Mouse (Mus musculus) neural tube, embryonic 12.5 days (tissue): ENCODE measurements around the gene Prss48. TPM values are rescaled to one million over a fixed set of nuclear protein-coding genes. Genes with fewer than 3 reads are reported as not detected.

ENCODE experiments used
- ATAC-seq: fragments of 200-750 bp; cut with Nextera tagmentation; 2 replicates; pipeline ENCODE4 v1.8.0; 2017; ENCODE audit warnings: low read depth, mild to moderate bottlenecking, moderate TSS enrichment, moderate library complexity; ENCODE audit not compliant: low FRiP score
- H3K27ac ChIP-seq: fragments of 300-500 bp; sonication (generic); 2 replicates; pipeline ENCODE4 v1.5.1; 2016
- H3K27me3 ChIP-seq: fragments of 300-500 bp; sonication (generic); replicated peaks from 2 replicates; pipeline ENCODE4 v1.6.1; 2016; ENCODE audit warnings: mild to moderate bottlenecking
- H3K36me3 ChIP-seq: fragments of 300-500 bp; sonication (generic); 2 replicates; pipeline ENCODE4 v1.6.1; 2016; ENCODE audit warnings: mild to moderate bottlenecking
- H3K4me1 ChIP-seq: fragments of 300-500 bp; sonication (generic); 2 replicates; pipeline ENCODE4 v1.6.1; 2016
- H3K4me2 ChIP-seq: fragments of 300-500 bp; sonication (generic); replicated peaks from 2 replicates; pipeline ENCODE4 v1.6.1; 2016; ENCODE audit warnings: mild to moderate bottlenecking
- H3K4me3 ChIP-seq: fragments of 300-500 bp; sonication (generic); 2 replicates; pipeline ENCODE4 v1.5.1; 2016
- H3K9ac ChIP-seq: fragments of 300-500 bp; sonication (generic); 2 replicates; pipeline ENCODE4 v1.6.1; 2016; ENCODE audit warnings: mild to moderate bottlenecking
- H3K9me3 ChIP-seq: fragments of 300-500 bp; sonication (generic); 2 replicates; pipeline ENCODE4 v1.6.1; 2016; ENCODE audit warnings: mild to moderate bottlenecking
- WGBS: fragments of 180-500 bp; shearing (Covaris S2); methylation state at CpG from one replicate; pipeline ENCODE4 v1.1.7; 2016; 5-methylcytosine and 5-hydroxymethylcytosine counted together
- polyA plus RNA-seq: library from polyadenylated mRNA; unstranded; fragments of >200 nt; fragmentation: Nextera tagmentation; extraction: Ambion mirVana; gene quantifications from 2 replicates; pipeline ENCODE4 v1.2.1, GENCODE M21; 2016

Prss48 gene
- polyA plus RNA-seq, 1 experiment from 2014 or later, result not detected

GRCm38 (mm10) chr3:85965479-85965878, 36.8 kb downstream of the Prss48 start:
- no peak overlapping the region for H3K4me2 ChIP-seq
- H3K4me3 ChIP-seq, result no peak overlapping the region
- no peaks in the 10 kb centered on the region for H3K36me3 ChIP-seq
- H3K27me3 ChIP-seq, result no peaks in the 10 kb centered on the region
- ATAC-seq, result no peak
- 93% methylated on average over 4 of the region's 4 CpGs for WGBS
- no peaks in the 10 kb centered on the region for H3K9me3 ChIP-seq
- H3K27ac ChIP-seq, result no peak overlapping the region
- H3K4me1 ChIP-seq, result peaks cover under 1% of the 10 kb centered on the region; the same call in 1 of the 2 replicates
- H3K9ac ChIP-seq, result no peak overlapping the region

DNA sequence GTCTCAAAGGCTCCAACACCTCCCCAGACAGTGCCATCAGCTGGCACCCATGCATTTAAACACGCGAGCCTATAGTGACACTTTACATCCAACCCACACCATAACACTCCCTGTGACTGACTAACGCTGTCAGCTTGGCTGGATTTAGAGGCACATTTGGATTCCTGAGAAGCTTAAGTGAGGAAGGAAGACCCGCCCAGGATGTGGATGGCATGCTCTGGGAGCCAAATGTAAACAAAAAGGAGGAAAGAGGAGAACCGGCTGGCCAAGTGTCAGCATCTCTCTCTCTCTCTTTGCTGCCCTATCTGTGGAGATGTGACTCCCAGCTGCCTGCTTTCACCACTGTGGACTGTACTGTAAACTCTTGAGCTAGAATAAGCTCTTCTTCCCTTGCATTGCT, 41.2 kb downstream of the Prss48 start:
- no peaks in the 10 kb centered on the region for H3K9me3 ChIP-seq
- no peak for ATAC-seq
- H3K9ac ChIP-seq, result no peak overlapping the region
- H3K36me3 ChIP-seq, result no peaks in the 10 kb centered on the region
- H3K4me3 ChIP-seq, result no peak overlapping the region
- H3K4me1 ChIP-seq, result no peaks in the 10 kb centered on the region
- no peak overlapping the region for H3K27ac ChIP-seq
- H3K27me3 ChIP-seq, result no peaks in the 10 kb centered on the region
- no peak overlapping the region for H3K4me2 ChIP-seq
- WGBS, result 52% methylated on average over 5 of the region's 5 CpGs

DNA sequence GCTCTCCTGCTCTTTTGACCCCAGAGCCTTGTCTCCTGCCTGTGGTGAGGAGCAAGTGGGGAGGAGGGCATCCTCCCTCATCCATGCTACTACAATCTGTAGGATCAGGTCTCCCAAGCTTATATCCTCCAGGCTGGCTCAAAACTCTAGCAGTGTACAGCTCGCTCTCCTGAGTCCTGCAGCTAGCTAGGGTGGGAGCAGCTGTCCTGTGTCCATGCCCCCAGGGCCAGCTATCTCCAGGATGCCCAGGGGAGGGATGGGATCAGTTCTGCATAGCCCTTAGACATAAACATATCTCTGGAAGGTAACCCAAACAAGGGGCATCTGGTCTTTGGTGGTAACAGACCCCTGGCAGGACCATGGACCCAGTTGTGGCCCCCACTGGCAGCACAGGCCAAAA, 42.6 kb downstream of the Prss48 start:
- no peak overlapping the region for H3K27ac ChIP-seq
- H3K36me3 ChIP-seq, result no peaks in the 10 kb centered on the region
- H3K9me3 ChIP-seq, result no peaks in the 10 kb centered on the region
- no peaks in the 10 kb centered on the region for H3K4me1 ChIP-seq
- no peak overlapping the region for H3K4me3 ChIP-seq
- H3K4me2 ChIP-seq, result no peak overlapping the region
- WGBS, result 90% methylated on average over 1 of the region's 1 CpGs
- H3K9ac ChIP-seq, result no peak overlapping the region
- no peaks in the 10 kb centered on the region for H3K27me3 ChIP-seq
- no peak for ATAC-seq

GRCm38 (mm10) chr3:85955704-85956103, 46.6 kb downstream of the Prss48 start:
- H3K4me3 ChIP-seq, result no peak overlapping the region
- WGBS, result 87% methylated on average over 5 of the region's 5 CpGs
- no peaks in the 10 kb centered on the region for H3K27me3 ChIP-seq
- H3K9me3 ChIP-seq, result no peaks in the 10 kb centered on the region
- no peak overlapping the region for H3K4me2 ChIP-seq
- H3K27ac ChIP-seq, result no peak overlapping the region
- no peak overlapping the region for H3K9ac ChIP-seq
- no peaks in the 10 kb centered on the region for H3K36me3 ChIP-seq
- no peaks in the 10 kb centered on the region for H3K4me1 ChIP-seq
- ATAC-seq, result no peak

DNA sequence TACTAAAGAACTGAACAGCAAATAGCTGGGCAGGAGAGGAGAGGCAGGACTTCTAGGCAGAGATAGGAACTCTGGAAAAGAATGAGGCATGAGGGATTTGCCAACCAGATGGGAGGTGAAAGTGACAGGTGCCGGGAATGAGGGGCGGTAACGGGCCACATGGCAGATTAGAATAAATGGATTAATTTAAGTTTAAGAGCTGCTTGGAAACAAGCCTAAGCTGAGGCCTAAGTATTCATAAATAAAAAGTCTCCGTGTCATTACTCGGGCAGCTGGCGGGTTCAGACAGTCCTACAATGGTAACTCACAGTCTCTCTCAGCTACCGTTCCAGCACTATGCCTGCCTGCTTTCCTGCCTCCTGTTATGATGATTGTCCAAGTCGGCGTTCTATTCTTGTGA, 47.0 kb downstream of the Prss48 start:
- 81% methylated on average over 9 of the region's 9 CpGs for WGBS
- Histone ChIP-seq H3K4me2 (no peak overlapping the region), H3K9me3 (no peaks in the 10 kb centered on the region), H3K4me3 (no peak overlapping the region), H3K4me1 (no peaks in the 10 kb centered on the region), H3K27ac (no peak overlapping the region), H3K36me3 (no peaks in the 10 kb centered on the region), H3K9ac (no peak overlapping the region), H3K27me3 (no peaks in the 10 kb centered on the region)
- ATAC-seq, result no peak

GRCm38 (mm10) chr3:85952696-85953283, 49.5 kb downstream of the Prss48 start:
- Histone ChIP-seq H3K4me3 (no peak overlapping the region), H3K4me2 (no peak overlapping the region), H3K9ac (no peak overlapping the region), H3K27me3 (no peaks in the 10 kb centered on the region), H3K4me1 (no peaks in the 10 kb centered on the region), H3K36me3 (no peaks in the 10 kb centered on the region), H3K9me3 (no peaks in the 10 kb centered on the region), H3K27ac (no peak overlapping the region)
- WGBS, result 89% methylated on average over 10 of the region's 10 CpGs
- no peak for ATAC-seq

DNA sequence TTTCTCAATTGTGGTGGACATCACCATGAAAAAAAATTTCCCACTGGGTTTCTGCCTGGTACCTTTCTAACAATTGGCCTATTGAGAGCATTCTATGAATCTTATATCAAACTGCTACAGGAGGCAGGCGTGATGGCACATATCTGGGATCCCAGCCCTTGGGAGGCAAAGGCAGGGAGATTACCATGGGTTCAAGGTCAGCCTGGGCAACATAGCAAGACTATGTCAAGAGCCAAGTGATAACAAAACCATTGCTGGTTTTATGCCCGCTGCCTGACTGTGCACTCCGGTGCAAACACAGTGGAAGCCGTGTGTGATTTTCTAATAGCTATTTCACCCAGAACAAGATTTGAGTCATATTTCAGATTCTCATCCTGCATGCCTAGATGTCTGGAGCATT, 51.4 kb downstream of the Prss48 start:
- WGBS, result 84% methylated on average over 4 of the region's 4 CpGs
- H3K27ac ChIP-seq, result no peak overlapping the region
- no peak overlapping the region for H3K4me3 ChIP-seq
- H3K27me3 ChIP-seq, result no peaks in the 10 kb centered on the region
- H3K4me1 ChIP-seq, result no peaks in the 10 kb centered on the region
- no peaks in the 10 kb centered on the region for H3K9me3 ChIP-seq
- no peak for ATAC-seq
- H3K36me3 ChIP-seq, result no peaks in the 10 kb centered on the region
- H3K9ac ChIP-seq, result no peak overlapping the region
- no peak overlapping the region for H3K4me2 ChIP-seq

Other genes with a start within 250 kb of the Prss48 start
- 0.72 and 0.85 TPM in 2 replicates for gene Fam160a1, start 185.2 kb downstream of the Prss48 start, polyA plus RNA-seq
- 0.10 and 0.54 TPM in 2 replicates for gene Glt28d2, start 115.0 kb downstream of the Prss48 start, polyA plus RNA-seq
- gene Gm37240, start 115.0 kb downstream of the Prss48 start, polyA plus RNA-seq, result 0.82 and 1.1 TPM in 2 replicates
- gene Sh3d19, start 31.4 kb downstream of the Prss48 start, polyA plus RNA-seq, result 10.9 and 11.4 TPM in 2 replicates
- 815 and 820 TPM in 2 replicates for gene Rps3a1, start 140.2 kb upstream of the Prss48 start, polyA plus RNA-seq
- gene Lrba, start 222.2 kb upstream of the Prss48 start, polyA plus RNA-seq, result 4.8 and 5.8 TPM in 2 replicates